Mouse (Mus musculus): ENCODE measurements around the gene Diras2.

The Diras2 gene

DNA sequence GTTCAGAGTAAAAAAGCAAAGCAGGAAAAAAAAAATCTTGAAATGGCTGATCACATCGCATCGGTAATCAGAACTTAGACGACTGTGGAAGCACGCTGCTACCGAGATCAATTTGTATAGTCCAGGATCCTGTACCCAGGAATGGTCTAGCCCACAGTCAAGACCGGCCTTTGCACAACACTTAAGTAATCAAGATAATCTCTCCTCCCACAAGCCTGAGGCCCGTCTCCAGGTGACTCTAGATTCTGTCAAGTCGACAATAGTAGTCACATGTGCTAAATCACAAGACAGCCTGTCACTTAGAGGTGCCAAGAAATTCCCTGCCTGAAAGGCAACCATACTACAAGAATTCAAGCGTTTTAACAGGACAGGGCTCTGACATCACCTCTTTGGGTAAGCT lies at the start of gene Diras2:
Diras2 (minus strand) TSS at position 159 of the 400 bp plus-strand sequence.
- DNase-seq, result no peak

DNA sequence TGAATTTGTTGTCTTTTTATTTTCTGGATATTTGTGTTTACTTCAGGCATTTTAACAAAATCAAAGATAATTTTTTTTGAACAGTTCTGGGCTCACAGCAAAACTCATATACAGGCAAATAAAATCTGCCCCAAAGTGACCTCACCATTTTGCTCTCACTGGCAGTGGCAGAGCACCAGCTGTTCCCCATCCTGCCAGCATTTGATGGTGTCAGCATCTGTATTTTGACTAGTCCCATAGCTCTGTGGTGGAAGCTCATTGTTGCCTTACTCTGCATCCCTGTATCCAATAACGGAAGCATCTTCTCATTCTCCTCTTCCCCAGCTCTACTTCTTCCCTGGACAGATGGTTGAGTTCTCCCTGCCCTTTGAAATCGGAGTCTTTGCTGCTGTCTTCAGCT lies 47.7 kb upstream of the Diras2 start:
- no peak for DNase-seq

DNA sequence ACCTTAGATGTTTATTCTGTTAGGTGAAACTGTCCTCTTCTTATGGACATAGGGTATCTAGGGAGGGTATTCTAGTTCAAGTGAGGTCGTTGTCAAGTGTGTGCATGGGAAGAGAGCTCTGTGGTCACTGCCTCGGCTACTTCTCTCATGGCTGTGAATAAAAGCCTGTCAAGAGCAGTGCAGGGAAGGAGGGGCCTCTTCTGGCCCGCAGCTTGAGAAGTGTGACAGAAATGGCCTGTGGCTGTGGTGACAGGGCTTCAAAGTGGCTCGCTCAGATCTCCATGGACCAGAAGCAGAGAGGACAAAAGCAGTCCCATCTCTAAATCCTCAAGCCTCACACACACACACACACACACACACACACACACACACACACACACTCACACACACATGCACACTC lies 46.9 kb upstream of the Diras2 start:
- no peak for DNase-seq

DNA sequence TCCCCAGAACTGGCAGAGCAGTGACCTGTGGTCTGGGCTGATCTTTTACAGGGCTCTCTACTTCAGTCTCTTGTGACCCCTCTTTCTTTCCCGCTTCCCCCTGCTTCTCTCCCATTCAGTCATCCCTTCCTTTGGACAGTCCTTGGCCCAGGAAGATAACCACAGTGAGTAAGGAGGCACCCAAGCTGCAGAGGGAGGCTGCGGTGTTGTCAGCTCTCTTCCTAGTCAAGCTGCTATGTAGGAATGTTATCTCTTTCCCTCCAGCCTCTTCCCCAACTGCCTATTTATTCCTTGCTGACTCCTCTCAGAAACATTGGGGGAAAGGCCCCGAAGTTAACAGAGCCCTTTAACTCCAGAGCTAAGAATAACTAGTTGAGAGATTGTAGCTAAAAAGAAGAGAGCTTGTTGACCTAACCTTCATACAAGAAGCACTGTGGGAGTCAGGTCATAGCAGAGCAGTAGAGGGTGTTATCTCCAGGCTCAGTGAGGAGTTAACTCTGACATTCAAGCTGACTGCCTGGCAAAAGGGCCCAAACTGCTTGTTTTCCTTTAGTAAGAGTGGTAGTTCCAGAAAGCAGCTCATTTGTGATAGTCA lies 46.3 kb upstream of the Diras2 start:
- DNase-seq, result no peak

DNA sequence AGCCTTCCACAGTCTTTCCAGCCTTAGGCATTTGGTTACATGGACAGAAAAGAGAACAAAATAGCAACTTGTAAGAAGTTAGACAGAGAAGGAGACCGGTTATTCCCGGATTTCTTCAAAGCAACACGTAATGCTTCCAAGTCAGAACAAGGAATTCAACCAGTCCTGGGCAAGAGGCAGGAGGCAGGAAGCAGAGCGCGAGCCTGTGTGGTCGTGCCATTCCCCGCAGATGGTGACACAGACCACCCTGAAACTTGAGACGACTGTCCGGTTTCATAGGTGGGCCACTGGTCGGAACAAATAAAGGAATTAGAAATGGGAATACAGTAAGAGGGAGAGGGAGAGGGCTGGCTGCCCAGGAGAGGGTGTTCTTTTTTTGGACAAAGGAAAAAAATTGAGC lies 45.8 kb upstream of the Diras2 start:
- DNase-seq, result no peak

DNA sequence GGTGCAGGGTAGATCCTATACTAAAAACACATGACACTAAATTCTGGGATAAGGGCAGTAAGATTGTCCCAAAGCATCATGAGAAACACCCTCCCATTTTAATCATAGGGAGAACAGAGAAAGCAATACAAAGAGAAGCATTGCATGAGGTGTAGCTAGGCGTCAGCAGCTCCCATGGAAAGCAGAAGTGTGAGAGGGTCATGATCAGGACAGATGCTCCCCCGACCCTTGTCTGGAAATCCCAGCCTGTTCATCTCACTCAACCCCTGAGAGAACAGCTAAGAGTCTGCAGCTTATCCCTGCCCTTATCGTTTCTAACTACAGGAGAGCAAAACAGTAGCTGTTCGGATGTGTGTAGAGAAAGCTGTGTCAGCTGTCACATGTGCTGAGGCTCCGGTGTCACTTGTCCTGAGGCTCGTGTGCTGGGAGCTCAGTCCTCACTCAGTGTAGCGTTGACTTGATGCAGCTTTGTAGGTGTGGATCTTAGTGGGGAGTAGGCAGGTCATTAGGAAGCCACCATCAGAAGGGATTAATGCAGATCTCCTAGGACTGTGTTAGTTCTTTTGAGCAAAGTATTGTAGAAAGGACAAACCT lies 45.0 kb upstream of the Diras2 start:
- no peak for DNase-seq

DNA sequence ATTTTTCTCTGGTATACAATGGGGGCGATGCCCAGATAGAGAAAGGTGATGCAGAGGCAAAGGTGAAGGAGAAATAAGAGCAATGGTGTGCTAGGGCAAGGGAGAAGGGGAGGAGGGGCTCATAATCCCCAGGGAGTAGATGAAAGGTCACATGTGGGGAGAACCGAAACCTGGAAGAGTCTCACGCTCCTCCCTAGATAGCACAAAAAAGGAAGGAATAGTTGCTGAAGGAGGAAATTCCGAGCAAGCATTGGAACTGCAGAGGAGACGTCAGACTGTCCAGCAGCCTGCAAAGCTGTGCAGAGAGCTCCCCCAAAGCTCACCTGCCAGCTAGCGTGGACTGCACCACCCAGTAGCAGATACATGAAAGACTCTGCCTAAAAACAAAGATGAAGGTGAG lies 44.4 kb upstream of the Diras2 start:
- no peak for DNase-seq

DNA sequence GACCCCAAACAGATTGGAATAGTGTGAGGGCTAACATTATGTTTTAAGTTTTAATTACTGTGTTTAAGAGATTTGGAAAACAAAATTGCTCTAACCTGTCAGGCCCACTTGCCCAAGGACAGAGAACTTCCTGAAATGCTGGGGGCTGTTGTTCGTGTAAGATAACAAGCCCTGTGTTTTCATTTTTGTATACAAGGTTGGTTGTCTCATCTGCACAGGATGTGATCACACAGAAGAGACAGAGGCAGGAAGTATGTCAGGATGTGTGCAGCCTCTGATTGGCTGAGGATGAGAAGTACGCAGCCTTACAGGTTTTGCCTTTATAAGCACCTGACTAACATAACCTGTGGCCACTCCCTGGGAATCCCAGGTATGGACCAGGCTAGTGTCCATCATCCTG lies 43.2 kb upstream of the Diras2 start:
- no peak for DNase-seq

DNA sequence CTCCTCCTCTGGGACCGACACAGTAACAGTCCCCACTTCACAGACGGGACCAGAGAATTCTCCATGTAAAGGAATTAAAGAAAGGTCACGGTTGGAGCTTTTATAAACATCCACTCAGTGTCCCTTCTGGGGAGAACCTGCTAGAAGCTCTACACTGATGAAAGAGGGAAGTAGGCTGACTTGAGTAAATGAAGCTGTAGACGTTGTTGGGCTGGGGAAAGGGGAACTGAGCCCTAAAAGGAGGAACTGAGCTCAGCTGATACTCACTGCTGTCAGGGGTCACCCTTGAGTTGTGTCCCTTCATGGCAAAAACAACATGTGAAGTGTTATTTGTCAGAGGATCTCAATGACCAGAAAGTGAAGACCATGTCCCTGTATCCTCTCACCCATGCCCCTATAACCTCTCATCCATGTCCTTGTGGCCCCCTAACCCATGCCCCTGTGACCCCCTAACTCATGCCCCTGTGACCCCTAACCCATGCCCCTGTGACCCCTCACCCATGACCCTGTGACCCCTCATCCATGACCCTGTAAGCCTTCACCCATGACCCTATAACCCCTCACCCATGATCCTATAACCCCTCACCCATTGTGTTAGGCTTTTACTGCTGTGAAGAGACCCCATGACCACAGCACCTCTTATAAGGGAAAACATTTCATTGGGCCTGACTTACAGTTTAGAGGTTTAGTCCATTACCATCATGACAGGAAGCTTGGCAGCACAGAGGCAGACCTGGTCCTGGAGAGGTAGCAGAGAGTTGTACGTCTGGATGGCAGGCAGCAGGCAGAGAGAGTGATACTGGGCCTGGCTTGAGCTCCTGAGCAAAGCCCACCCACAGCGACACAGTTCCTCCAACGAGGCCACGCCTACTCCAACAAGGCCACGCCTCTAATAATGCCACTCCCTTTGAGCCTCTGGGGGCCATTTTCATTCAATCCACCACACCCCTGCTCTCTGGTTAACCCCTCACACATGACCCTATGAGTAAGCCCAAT lies 41.7 kb upstream of the Diras2 start:
- no peak for DNase-seq

DNA sequence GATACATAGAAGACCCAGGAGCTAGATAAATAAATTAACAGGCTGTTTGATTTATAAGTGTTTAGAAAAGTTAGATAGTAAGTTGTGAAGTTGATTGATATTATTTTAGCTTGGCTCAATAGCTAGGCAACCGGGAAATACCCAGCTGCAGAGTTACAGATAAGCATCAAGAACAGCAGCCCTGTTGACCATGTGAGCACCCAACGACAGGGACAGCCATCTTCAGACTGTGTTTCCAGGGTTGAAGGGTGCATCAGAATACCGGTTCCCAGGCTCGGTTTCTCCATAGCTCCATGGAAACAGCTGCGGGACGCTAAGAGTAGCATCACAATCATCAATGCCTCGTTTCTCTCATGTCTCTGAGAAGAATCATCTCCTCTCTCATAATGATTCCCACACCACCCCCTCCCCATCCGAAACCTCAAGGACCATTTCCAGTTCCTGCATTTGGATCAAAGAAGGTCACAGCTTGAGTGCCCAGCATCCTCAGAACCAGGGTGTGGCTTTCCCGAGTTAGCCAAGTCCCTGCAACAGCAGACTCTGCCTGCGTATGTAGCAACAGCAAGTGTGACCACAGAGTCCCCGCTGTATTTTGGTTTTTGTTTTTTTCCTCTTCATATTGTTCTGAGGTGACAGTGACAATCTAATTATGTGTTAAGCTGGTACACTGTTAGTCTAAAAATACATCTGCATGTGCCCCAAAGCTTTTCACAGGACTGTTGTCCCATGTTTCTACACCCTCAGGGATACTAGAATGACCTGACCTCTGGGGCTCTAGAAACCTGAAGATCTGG lies 40.7 kb upstream of the Diras2 start:
- DNase-seq, result no peak

DNA sequence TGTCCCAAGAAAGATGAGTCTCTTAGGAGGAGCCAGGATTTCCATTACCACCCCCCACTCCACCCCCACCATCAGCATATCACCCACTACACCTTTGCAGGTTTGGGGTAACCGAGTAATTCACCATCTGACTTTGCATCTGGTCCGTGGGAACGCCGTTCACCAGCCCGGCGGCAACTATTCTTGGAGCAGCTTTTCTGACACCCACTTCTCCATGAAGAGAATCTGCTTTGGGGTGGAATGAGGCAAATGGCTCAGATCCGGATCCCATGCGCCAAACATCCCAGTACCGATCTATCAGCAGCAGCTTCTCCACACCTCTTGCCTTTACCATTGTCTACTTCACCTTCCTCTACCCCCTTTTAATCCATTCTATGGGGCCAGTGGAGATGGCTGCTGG lies 39.2 kb upstream of the Diras2 start:
- DNase-seq, result no peak

DNA sequence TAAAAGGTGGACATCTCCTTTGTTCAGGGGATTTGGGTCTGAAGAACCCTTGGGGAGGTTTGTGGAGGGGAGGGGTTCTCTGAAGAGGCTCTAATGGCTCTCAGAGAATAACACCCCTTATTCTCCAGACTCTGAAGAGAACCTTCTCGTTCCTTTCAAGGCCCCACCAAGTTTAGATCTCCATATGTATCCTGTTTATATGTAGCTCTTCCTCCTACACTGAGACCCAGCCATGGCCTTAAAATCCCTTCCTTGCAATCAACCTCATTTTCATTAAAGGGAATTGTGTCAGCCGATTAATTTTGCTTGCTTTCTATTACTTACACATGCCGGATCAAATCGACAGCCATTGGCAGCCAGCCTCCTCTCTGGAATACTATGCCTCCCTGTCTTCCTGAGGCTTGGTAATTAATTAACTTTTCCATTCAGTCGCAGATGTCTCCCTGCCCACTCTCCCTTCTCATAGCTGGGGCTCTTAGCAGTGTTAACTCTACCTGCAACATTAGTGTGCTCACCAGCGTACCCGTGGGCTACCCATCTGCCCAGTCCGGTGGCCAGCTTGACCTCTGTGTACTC lies 38.2 kb upstream of the Diras2 start:
- no peak for DNase-seq

DNA sequence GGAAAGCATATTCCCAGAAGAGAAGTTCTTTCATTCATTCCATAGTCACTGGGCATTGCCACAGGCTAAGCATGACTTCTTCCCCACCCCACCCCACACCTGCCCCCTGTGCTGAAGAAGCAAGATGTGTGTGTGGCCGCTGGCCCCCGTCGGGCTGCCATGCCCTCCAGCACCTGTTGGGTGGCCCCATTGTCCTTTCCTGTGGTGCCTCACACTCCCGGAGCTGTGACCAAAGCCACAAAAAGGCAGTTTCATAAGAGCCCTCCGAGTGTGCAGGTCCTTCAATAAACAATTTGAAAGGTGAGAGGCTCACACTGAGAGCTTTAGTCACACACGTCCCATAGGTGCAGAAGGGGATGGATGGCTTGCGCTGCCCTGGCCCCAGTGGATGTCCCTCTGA lies 35.7 kb upstream of the Diras2 start:
- DNase-seq, result no peak

DNA sequence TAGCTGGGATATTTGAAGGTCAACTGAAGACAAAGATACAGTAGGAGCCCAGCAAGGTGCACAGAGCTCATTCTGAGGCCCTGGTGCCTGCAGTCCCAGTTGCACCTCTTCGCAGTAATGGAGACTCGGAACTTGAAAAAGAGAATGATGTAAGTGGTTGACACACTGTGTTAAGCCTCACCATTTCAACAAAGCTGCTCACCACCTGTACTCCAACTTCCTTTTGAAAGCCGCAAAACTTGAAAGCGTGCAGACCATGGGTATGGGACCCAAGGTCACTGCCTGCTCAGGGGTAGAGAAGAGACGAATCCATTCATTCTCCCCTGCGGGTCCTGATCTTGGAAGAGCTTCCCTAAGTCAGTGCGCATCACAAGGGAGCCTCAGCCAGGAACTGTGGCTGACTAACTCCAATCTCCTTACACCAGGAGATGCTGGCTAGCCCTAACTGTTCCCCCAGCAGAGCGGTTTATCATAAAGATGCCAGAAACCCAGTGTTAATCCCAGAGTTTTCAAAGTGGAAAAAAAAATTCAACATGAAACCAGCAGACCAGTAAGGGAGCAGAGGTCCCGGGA lies 35.2 kb upstream of the Diras2 start:
- no peak for DNase-seq

DNA sequence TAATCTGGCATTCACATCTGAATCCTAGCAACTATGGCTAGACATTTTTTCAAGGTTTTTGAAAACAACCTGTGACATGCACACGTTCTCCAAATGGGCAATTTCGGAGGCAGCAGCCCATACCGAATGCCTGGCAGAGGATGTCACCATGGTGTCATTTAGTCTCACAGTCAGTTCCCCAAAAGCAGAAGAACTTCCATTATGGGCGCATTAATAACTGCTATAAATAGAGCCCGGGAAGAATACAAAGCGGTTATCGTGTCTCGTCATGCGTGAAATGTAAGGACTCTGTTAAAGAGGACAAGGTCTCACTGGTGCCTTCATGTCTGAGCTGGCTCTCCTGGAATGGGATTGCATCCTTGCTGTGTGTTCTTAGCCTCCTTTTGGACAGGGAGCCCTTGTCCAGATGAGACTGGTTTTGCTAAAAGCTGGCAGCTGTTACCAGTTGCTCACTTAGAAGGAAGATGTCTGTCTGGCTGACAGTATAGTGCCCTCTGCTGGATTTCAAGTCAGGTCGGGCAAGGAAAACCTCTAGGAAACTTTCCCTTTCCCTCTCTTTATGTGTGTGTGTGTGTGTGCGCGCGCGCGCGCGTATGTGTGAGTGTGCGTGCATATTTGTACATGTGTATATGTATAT lies 34.1 kb upstream of the Diras2 start:
- DNase-seq, result no peak

DNA sequence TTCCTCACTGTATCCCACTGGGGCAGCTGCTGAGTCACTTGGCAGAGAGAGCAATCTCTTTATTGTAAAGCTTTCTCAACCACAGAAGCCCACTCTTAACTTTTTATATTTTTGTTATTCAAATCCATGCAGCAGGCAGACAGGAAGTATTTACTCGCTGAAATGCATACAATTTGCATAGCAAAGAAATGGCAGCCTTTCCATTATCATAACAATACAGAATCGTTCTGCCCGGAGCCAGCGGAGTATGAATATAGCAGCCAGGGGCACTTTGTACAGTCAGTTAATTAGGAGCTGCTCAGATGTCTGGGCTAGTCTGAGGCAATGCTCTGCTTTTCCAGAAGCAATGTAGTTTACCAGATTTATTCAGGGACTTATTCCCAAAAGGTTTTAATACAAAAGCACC lies 31.1 kb upstream of the Diras2 start:
- DNase-seq, result no peak

DNA sequence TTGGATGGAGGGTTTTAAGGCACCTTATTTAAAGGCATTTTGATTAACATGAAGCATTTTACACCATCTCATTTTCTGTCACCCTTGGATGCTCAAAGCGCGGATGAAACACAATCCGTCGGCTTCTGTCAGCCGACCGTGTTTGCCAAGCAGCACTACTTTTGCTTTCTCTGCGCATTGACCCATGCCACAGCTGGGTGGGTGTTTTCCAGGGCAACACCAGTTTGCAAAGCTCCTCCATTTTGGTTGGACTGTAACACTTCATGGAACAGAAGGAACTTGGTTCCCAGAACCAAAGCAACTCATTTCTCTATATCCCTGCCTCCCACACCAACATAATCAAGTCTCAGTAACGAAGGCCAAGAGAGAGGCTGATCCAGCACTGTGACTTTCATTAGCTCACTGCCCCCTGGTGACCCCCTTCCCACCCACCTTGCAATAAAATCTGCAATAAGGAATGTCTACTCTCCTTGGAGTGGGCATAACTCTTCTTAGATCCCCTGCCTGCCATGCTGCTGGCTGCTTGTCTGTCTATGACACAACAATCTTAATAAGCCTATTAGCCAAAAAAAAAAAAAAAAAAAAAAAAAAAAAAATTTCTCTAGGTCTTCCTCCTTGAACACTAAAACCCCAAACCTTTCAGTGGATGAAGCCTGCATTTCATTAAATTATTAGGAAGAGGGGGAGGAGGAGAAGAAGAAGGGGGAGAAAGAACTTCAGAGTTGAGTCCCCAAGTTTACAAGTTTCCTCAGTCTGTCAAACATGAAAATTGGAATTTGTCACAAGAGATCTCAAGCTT lies 30.5 kb upstream of the Diras2 start:
- DNase-seq, result no peak

DNA sequence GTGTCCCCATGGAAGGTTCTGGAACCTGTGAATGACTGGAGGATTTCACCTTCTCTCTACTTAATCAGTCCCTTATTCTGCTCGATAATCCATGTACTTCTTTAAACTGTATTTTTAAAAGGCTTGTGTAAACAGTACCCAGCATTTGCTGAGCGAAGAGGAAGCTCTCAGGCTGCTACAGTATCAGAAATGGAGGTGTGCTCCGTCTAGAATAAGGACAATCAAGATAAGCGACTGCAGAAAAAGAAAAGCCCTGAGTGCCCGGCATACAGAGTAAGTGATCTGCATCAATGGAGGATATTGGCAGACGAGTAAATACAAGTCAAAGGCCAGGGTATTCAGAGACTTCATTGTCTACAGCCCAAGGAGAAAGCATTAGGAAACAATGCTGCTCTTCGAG lies 26.3 kb upstream of the Diras2 start:
- no peak for DNase-seq

DNA sequence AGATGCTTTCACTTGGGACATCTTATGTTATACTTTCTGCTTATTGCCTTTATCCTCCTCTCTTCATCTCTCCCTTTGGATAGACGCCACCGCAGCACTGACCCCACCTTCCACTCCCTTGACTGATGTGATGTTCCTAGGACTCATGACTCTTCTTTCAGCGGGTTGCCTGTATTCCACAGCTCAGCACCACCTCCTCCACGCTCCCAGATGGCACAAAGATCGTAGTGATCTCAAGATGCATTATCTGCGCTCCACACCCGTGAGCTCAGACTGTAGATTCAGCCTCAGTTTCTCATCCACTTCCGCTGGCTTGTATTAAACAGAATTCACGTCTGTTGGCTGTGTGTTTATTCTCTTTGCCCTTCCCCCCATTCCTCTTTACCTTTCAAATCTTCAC lies 23.6 kb upstream of the Diras2 start:
- DNase-seq, result no peak

DNA sequence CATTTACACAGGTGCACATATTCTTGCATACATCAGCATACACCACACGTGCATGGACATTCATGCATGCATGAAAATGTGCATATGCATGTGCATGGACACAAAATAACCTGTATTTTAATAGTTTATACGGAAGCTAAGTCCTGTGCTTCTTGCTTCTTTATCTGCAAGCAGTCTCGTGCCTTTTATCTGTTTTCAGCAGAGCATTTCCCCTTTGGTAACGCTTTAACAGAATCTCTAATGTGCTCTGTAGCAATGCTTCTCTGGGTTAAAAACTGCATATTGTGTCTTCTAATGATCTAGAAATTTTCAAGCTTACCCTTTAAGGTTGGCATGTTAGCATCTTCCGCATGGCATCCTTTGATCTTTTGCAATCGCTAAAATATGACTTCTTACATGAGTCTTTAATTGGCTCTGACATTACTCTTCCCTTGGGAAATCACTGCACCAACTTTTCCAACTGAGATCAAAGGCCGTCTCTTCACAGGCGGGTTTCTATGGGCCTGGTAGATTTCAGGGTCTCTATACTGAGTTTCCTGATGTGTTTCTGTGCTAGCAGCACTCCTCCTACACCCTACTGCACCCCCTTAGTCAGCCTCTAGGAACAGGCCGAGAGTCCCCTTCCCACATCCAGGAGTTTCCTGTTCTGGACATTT lies 21.9 kb upstream of the Diras2 start:
- DNase-seq, result no peak

DNA sequence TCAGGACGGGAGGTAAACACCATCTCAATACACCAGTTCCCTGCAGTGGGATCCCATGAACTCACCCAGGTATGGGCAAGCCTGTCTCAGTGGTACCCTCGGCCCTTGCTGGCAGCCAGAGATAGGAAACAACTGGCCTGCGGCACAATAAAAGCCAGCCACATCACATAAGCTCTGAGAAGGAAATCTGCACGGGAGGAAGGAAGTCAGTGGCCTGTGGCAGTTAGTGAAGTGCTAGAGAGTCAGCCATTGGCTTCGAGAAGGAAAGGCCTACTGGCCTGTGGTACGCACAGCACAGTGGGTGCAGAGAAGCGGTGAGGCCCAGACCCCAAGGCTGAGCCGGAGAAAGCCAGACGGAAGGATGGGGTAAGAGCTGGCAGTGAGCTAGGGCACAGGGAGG lies 20.2 kb upstream of the Diras2 start:
- peak; percentile 45 for DNase-seq

Measured in thymus, postnatal 4 days (tissue).